Mouse (Mus musculus) embryo, embryonic 11 days (tissue): ENCODE measurements around the gene Lrrc74b.
A peak's percentile ranks its signal among the peaks of the same experiment; 100 is the strongest.
"Not testable (repeated sequence)": the region's sequence is repeated elsewhere in the genome, so short reads cannot be mapped to it uniquely, and the experiment has no call there.

ENCODE experiments used
- DNase-seq: peaks from one replicate; pipeline ENCODE4 v3.0.0-alpha.2; 2015

Lrrc74b gene

DNA sequence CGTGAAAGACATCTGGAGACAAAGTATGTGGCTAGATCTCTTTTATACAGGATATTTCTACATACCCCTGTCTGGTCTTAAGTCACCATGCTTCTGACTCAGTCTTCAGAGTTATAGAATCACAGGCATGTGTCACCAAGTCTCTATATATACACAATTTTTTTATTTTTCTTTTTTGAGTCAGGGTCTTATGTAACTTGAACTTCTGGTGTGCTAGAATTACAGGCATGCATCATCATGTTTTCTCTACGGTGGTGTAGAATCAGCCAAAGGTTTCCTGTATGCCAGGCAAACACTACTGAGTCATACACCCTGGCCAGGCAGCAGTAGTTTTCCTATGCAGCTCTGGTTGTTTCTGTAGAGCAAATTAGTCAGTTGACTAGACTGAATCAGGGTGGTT, 18.4 kb downstream of the Lrrc74b start:
- DNase-seq = no peak

DNA sequence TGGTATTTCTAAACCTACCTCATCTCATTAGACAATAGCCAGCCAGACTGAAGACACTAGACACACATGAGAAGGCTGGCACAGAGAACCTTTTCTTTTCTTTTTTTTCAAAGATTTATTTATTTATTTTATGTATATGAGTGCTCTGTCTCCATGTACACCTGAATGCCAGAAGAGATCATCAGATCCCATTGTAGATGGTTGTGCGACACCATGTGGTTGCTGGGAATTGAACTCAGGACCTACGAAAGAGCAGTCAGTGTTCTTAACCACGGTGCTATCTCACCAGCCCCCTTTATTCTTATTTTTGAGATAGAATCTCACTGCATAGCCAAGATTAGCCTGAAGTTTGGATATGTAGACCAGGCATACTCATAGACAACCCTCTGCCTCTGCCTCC, 24.5 kb downstream of the Lrrc74b start:
- no peak for DNase-seq

- no peak for DNase-seq
These were observed 28.2 kb downstream of the Lrrc74b start for GRCm38 (mm10) chr16:17532676-17533329.

GRCm38 (mm10) chr16:17532271-17532670, 28.8 kb downstream of the Lrrc74b start:
- DNase-seq = peak; percentile 32

GRCm38 (mm10) chr16:17530640-17531288, 30.3 kb downstream of the Lrrc74b start, which contains the start of gene Thap7:
Thap7 (minus strand) TSS chr16:17531136.
- peak; percentile 99 for DNase-seq

DNA sequence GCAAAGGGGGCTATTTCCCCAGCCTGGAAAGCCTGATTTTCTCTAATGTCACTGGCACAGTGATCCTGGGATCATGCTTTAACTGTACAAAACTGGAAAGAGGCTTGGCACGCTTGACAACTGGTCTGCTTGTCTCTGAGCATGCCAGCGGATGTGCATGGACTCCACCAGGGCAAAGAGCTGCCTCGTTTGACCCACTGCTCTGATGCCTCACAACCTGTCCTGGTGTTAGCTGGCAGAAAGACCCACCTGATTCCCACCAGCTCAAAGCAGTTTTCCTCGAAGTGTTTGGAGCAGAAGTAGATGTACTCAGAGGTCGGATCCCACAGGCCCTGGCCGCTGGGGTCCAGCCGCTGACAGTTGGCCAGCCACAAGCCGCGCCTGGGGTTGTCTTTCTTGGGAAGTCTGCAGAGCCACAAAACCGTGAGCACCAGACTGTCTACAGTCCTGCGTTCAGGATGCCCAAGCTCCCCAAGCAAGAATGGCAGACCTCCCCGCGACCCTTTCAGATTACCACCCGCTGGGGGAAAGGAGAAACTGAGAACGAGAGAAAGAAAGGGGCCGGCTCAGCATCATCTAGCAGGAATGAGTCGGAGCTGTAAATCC, 31.0 kb downstream of the Lrrc74b start:
- DNase-seq = no peak

- no peak for DNase-seq
These were observed 32.8 kb downstream of the Lrrc74b start for GRCm38 (mm10) chr16:17528276-17528675.

GRCm38 (mm10) chr16:17527606-17528005, 33.4 kb downstream of the Lrrc74b start:
- DNase-seq = no peak

GRCm38 (mm10) chr16:17526223-17526622, 34.8 kb downstream of the Lrrc74b start:
- no peak for DNase-seq

DNA sequence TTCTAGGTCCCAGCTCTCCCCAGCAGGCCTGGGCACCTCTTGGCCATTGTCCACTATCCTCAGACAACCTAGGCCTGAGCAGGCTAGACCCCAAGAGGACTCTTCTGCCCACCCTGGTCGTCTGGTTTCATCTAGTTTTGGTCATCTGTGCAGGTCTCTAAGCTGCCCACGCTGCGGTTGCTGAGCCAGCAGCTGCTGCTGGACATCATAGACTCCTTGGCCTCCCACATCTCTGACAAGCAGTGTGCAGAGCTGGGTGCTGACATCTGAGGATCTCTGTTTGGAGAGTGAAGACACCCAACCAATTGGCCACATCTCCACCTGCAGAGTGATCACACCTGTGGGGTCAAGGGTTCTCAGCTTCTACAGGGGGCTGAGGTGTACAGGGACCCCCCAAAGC, 35.5 kb downstream of the Lrrc74b start:
- no peak for DNase-seq

DNA sequence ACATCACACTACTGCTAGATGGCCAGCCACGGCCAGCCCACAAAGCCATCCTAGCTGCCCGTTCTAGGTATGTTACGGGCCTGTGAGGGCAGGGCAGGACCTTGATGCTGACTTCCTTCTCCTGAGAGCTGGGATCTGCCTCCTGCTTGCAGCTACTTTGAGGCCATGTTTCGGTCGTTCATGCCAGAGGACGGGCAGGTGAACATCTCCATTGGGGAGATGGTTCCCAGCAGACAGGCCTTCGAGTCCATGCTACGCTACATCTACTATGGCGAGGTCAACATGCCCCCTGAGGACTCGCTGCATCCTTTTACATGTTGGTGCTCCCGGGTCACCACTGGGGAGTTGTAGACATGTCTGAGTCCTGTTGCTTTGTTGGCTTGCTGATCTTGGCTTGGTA, 36.9 kb downstream of the Lrrc74b start:
- no peak for DNase-seq

- DNase-seq = no peak
These were observed 42.1 kb downstream of the Lrrc74b start for GRCm38 (mm10) chr16:17518910-17519309.

GRCm38 (mm10) chr16:17511431-17511830, 49.6 kb downstream of the Lrrc74b start:
- no peak for DNase-seq

DNA sequence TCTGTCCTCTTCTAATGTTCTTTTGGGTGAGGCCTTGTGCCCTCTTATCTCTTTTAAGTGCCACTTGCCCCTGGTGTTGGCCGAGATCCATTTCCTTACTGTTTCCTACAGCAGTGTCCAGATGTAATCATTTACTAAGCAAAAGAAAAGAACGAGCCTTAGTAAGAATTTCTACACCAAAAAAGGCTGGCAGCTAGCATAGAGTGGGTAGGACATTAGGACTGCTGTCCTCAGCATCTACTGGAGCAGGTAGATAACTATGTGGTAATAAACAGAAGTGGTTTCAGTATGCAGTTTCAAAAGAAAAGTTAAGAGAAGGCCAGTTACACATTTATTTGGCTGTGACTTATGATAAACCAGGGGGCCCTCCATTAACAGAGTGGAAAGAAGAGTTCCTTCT, 50.4 kb downstream of the Lrrc74b start:
- no peak for DNase-seq

GRCm38 (mm10) chr16:17510143-17510542, 50.9 kb downstream of the Lrrc74b start:
- DNase-seq = no peak

- DNase-seq = no peak
These were observed 51.8 kb downstream of the Lrrc74b start for GRCm38 (mm10) chr16:17509240-17509597.

- DNase-seq = peak; percentile 96
These were observed 52.4 kb downstream of the Lrrc74b start, which contains the start of gene Lztr1 for GRCm38 (mm10) chr16:17508546-17509239. Lztr1 (plus strand) TSS chr16:17508688.

GRCm38 (mm10) chr16:17508031-17508430, 53.0 kb downstream of the Lrrc74b start:
- DNase-seq = not testable (repeated sequence)

DNA sequence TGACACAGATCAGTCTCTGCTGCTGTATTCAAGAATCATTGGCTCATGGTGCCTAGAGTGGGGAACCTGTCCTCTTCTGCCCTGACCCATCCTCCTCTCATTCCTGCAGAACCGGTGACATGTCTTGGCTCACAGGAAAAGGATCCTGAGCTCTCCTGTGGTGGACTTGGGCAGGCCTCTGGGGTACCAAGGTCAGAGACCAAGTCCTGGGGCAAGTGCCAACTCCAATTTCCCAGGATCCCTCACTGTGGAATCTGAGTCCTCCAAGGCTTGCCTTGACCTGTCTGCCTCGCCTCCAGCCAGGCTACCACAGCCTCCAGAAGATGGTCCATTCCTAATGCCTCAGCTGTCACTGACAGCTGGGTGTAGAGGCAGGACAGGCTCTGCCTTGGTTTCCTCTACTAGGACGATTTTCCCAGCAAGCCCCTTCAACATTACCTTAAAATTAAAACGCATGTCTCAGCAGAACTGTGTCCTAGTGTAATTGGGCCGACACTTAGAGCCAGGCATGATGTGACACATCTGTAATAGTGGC, 54.0 kb downstream of the Lrrc74b start:
- DNase-seq = no peak

GRCm38 (mm10) chr16:17502681-17503080, 58.4 kb downstream of the Lrrc74b start:
- no peak for DNase-seq

DNA sequence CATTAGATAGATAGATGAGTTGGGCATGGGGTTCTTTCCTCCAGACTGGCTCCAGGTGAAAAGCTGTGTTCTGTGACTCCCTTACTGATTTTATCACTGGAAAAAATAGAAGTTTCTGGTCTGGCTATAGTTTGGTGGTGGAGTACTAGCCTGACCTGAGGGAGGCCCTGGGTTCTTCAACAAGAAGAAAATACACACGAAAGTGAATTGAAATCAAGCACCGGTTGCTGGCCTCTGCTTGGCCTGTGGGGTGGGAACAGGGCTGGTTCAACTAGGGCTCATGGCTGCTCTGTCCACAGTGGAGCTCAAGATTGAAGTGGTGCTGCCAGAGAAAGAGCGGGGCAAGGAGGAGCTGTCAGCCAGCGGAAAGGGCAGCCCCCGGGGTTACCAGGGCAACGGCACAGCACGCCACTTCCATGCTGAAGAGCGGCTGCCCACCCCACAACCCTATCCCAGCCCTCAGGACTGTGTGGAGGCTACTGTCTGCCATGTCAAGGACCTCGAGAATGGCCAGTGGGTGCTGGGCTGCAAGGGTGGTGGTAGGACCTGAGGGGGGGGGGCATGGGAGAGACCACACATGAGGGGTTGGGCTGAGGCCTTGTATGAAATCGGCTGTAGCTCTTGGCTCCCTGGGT, 61.7 kb downstream of the Lrrc74b start:
- peak; percentile 66 for DNase-seq

- DNase-seq = peak; percentile 13
These were observed 64.3 kb downstream of the Lrrc74b start for GRCm38 (mm10) chr16:17496499-17497305.
